In genomic region chr10:24332799-24333198, GRCm38 (mm10) we compare ENCODE assay signal across 13 mouse cellular contexts.
DNase-seq lines count a peak whose midpoint lies in the region; ATAC-seq and TF ChIP-seq lines count a peak whose summit lies in the region.
"Had no signal": no experiment of that assay in that cellular context is flagged by ENCODE, and none has a peak within 500 bp of the region (broad histone marks: within the 10 kb centered on the region; RNA-seq: fewer than 3 reads in every experiment).

No protein-coding gene starts in this region.

- no peak for ATAC-seq in hindbrain, postnatal 0 days
- no peak for ATAC-seq in hindbrain, embryonic 14.5 days (ENCODE audit: low FRiP score)
- ATAC-seq in lung, postnatal 0 days: no peak
- ATAC-seq in stomach, postnatal 0 days (ENCODE audit: low FRiP score, low TSS enrichment): no peak
- ATAC-seq: midbrain, embryonic 13.5 days had no signal

- no peak overlapping the region for H3K4me3 ChIP-seq in hindbrain, postnatal 0 days (ENCODE audit: low read length)
- no peak overlapping the region for H3K4me3 ChIP-seq in hindbrain, embryonic 14.5 days (replicated peaks; ENCODE audit: low read length)
- H3K4me3 ChIP-seq in lung, postnatal 0 days (ENCODE audit: low read depth, low read length): no peak overlapping the region
- H3K4me3 ChIP-seq in ES-E14 (ENCODE audit: insufficient read depth in 1 of 2, low read depth in 1 of 2, low read length in 2 of 2, poor library complexity in 1 of 2, severe bottlenecking in 1 of 2): no peak overlapping the region
- H3K4me3 ChIP-seq in stomach, postnatal 0 days (ENCODE audit: low read depth, low read length): no peak overlapping the region
- H3K4me3 ChIP-seq: erythroblast, embryonic 14.5 days; hindbrain, embryonic 10.5 days; midbrain, embryonic 13.5 days had no signal

- no peak overlapping the region for H3K4me2 ChIP-seq in hindbrain, postnatal 0 days (ENCODE audit: low read depth, low read length)
- no peak overlapping the region for H3K4me2 ChIP-seq in hindbrain, embryonic 14.5 days (replicated peaks)
- H3K4me2 ChIP-seq in lung, postnatal 0 days (replicated peaks; ENCODE audit: low read depth, low read length): no peak overlapping the region
- H3K4me2 ChIP-seq in stomach, postnatal 0 days (replicated peaks; ENCODE audit: low read depth): no peak overlapping the region
- H3K4me2 ChIP-seq: midbrain, embryonic 13.5 days had no signal

- no peak for DNase-seq in hindbrain, postnatal 0 days (ENCODE audit: low spot score)
- DNase-seq in hindbrain, embryonic 14.5 days (ENCODE audit: low spot score): no peak
- no peak for DNase-seq in lung, postnatal 0 days (ENCODE audit: low spot score)
- no peak for DNase-seq in lung, postnatal 14 days
- no peak for DNase-seq in ES-E14 (ENCODE audit: low read depth, low spot score)
- no peak for DNase-seq in stomach, postnatal 0 days (ENCODE audit: low spot score)
- no peak for DNase-seq in embryo, embryonic 10.5 days (ENCODE audit: low spot score)
- DNase-seq: adrenal gland, postnatal 25 days; cerebellum, postnatal 36 days; kidney, adult 8-10 months had no signal

- in situ Hi-C loops in ES-E14 (cut with MboI; ENCODE audit: low sequenced_read_pairs in 2 of 2, unreplicated experiment in 2 of 2): no loop called here

- peak; percentile 40 for TF ChIP-seq CTCF in hindbrain, postnatal 0 days (IDR thresholded peaks at IDR 0.05; ENCODE audit: low read depth)
- TF ChIP-seq CTCF in lung, postnatal 0 days (IDR thresholded peaks at IDR 0.05): peak; percentile 51
- peak; percentile 55 for TF ChIP-seq CTCF in stomach, postnatal 0 days (IDR thresholded peaks at IDR 0.05; ENCODE audit: low read depth)

- H3K9ac ChIP-seq in hindbrain, postnatal 0 days (replicated peaks; ENCODE audit: low read length): no peak overlapping the region
- H3K9ac ChIP-seq in hindbrain, embryonic 14.5 days: no peak overlapping the region
- H3K9ac ChIP-seq in lung, postnatal 0 days (replicated peaks; ENCODE audit: low read depth): no peak overlapping the region
- no peak overlapping the region for H3K9ac ChIP-seq in ES-E14 (ENCODE audit: insufficient read depth, low read depth, low read length, poor library complexity, severe bottlenecking)
- no peak overlapping the region for H3K9ac ChIP-seq in stomach, postnatal 0 days (ENCODE audit: low read length)
- H3K9ac ChIP-seq: midbrain, embryonic 13.5 days had no signal

- H3K9me3 ChIP-seq in hindbrain, postnatal 0 days (ENCODE audit: low read length): no peaks in the 10 kb centered on the region
- H3K9me3 ChIP-seq in hindbrain, embryonic 14.5 days (ENCODE audit: control insufficient read depth, low read length): no peaks in the 10 kb centered on the region
- no peaks in the 10 kb centered on the region for H3K9me3 ChIP-seq in lung, postnatal 0 days (ENCODE audit: low read length)
- H3K9me3 ChIP-seq in ES-E14 (ENCODE audit: control insufficient read depth, insufficient read depth, low read depth, low read length): no peaks in the 10 kb centered on the region
- H3K9me3 ChIP-seq in stomach, postnatal 0 days (ENCODE audit: control insufficient read depth, low read length): no peaks in the 10 kb centered on the region
- H3K9me3 ChIP-seq: midbrain, embryonic 13.5 days had no signal

- TF ChIP-seq EP300 in lung, postnatal 0 days (IDR thresholded peaks at IDR 0.05): no peak
- TF ChIP-seq EP300 in stomach, postnatal 0 days (optimal IDR thresholded peaks at IDR 0.05): no peak

- no peaks in the 10 kb centered on the region for H3K27me3 ChIP-seq in hindbrain, postnatal 0 days (ENCODE audit: insufficient read depth, low read length)
- no peaks in the 10 kb centered on the region for H3K27me3 ChIP-seq in hindbrain, embryonic 14.5 days (ENCODE audit: control insufficient read depth, insufficient read depth, low read length)
- no peaks in the 10 kb centered on the region for H3K27me3 ChIP-seq in lung, postnatal 0 days (replicated peaks; ENCODE audit: insufficient read depth, low read length)
- no peaks in the 10 kb centered on the region for H3K27me3 ChIP-seq in stomach, postnatal 0 days (ENCODE audit: control insufficient read depth, insufficient read depth, low read length)
- H3K27me3 ChIP-seq: midbrain, embryonic 13.5 days had no signal

- WGBS in hindbrain, postnatal 0 days: 69% methylated on average over 3 of the region's 3 CpGs
- 54% methylated on average over 3 of the region's 3 CpGs for WGBS in hindbrain, embryonic 14.5 days
- 49% methylated on average over 3 of the region's 3 CpGs for WGBS in lung, postnatal 0 days
- 68% methylated on average over 3 of the region's 3 CpGs for WGBS in stomach, postnatal 0 days

- H3K4me1 ChIP-seq in hindbrain, postnatal 0 days (ENCODE audit: insufficient read depth, low read length): no peaks in the 10 kb centered on the region
- H3K4me1 ChIP-seq in hindbrain, embryonic 14.5 days (replicated peaks; ENCODE audit: control insufficient read depth, insufficient read depth, low read length): no peaks in the 10 kb centered on the region
- H3K4me1 ChIP-seq in lung, postnatal 0 days (ENCODE audit: insufficient read depth, low read depth, low read length): no peaks in the 10 kb centered on the region
- no peaks in the 10 kb centered on the region; a peak in 1 of 4 replicates for H3K4me1 ChIP-seq in ES-E14 (ENCODE audit: control insufficient read depth in 2 of 2, insufficient read depth in 2 of 2, low read length in 2 of 2, poor library complexity in 1 of 2)
- no peaks in the 10 kb centered on the region for H3K4me1 ChIP-seq in stomach, postnatal 0 days (replicated peaks; ENCODE audit: control insufficient read depth, insufficient read depth)
- H3K4me1 ChIP-seq: hindbrain, embryonic 10.5 days; midbrain, embryonic 13.5 days had no signal

- no peak overlapping the region for H3K27ac ChIP-seq in hindbrain, postnatal 0 days
- H3K27ac ChIP-seq in hindbrain, embryonic 14.5 days: no peak overlapping the region
- no peak overlapping the region for H3K27ac ChIP-seq in lung, postnatal 0 days (ENCODE audit: low read length)
- H3K27ac ChIP-seq in ES-E14 (ENCODE audit: insufficient read depth, low read depth, low read length, poor library complexity, severe bottlenecking): no peak overlapping the region
- no peak overlapping the region for H3K27ac ChIP-seq in stomach, postnatal 0 days (replicated peaks)
- H3K27ac ChIP-seq: hindbrain, embryonic 10.5 days; midbrain, embryonic 13.5 days had no signal

- H3K36me3 ChIP-seq in hindbrain, postnatal 0 days (ENCODE audit: insufficient read depth, low read length): no peaks in the 10 kb centered on the region
- no peaks in the 10 kb centered on the region for H3K36me3 ChIP-seq in hindbrain, embryonic 14.5 days (replicated peaks; ENCODE audit: control insufficient read depth, insufficient read depth)
- no peaks in the 10 kb centered on the region for H3K36me3 ChIP-seq in lung, postnatal 0 days (ENCODE audit: insufficient read depth, low read length)
- H3K36me3 ChIP-seq in ES-E14 (ENCODE audit: control insufficient read depth, insufficient read depth, low read length, poor library complexity, severe bottlenecking): no peaks in the 10 kb centered on the region
- no peaks in the 10 kb centered on the region for H3K36me3 ChIP-seq in stomach, postnatal 0 days (ENCODE audit: control insufficient read depth, insufficient read depth, low read length)
- H3K36me3 ChIP-seq: hindbrain, embryonic 10.5 days; midbrain, embryonic 13.5 days had no signal

TF ChIP-seq in ES-E14, 5 proteins besides CTCF, POLR2A, EP300 and RAD21:
- TF ChIP-seq MAFK (IDR thresholded peaks at IDR 0.05; ENCODE audit: insufficient read depth, low read depth, low read length) (no peak), ZNF384 (IDR thresholded peaks at IDR 0.05; ENCODE audit: low read depth, low read length) (peak; percentile 50; the same call in 1 of the 2 replicates), ZC3H11A (IDR thresholded peaks at IDR 0.05; ENCODE audit: borderline replicate concordance, low read depth, low read length) (peak; percentile 65)
